Mouse (Mus musculus) liver, embryonic 13.5 days (tissue): ENCODE measurements around the gene Gm45753. TPM values are rescaled to one million over a fixed set of nuclear protein-coding genes. Genes with fewer than 3 reads are reported as not detected.
"Not testable (repeated sequence)": the region's sequence is repeated elsewhere in the genome, so short reads cannot be mapped to it uniquely, and the experiment has no call there.

Source experiments
- ATAC-seq: fragments of 200-750 bp; cut with Nextera tagmentation; 2 replicates; pipeline ENCODE4 v1.8.0; 2017; ENCODE audit warnings: low read depth, mild to moderate bottlenecking, moderate number of reproducible peaks, moderate library complexity
- DNase-seq: peaks from one replicate; pipeline ENCODE4 v3.0.0; 2022
- H3K27ac ChIP-seq: fragments of 300-500 bp; sonication (generic); 2 replicates; pipeline ENCODE4 v1.5.1; 2015; ENCODE audit warnings: moderate library complexity, mild to moderate bottlenecking, inconsistent platforms
- H3K27me3 ChIP-seq: fragments of 300-500 bp; sonication (generic); 2 replicates; pipeline ENCODE4 v1.6.1; 2015; ENCODE audit warnings: mild to moderate bottlenecking, inconsistent platforms
- H3K36me3 ChIP-seq: fragments of 300-500 bp; sonication (generic); 2 replicates; pipeline ENCODE4 v1.6.1; 2015; ENCODE audit warnings: mild to moderate bottlenecking, inconsistent platforms
- H3K4me1 ChIP-seq: fragments of 300-500 bp; sonication (generic); replicated peaks from 2 replicates; pipeline ENCODE4 v1.6.1; 2015; ENCODE audit warnings: inconsistent platforms
- H3K4me2 ChIP-seq: fragments of 300-500 bp; sonication (generic); 2 replicates; pipeline ENCODE4 v1.6.1; 2015; ENCODE audit warnings: inconsistent platforms, mild to moderate bottlenecking, moderate library complexity
- H3K4me3 ChIP-seq: fragments of 300-500 bp; sonication (generic); replicated peaks from 2 replicates; pipeline ENCODE4 v1.5.1; 2015; ENCODE audit warnings: mild to moderate bottlenecking, inconsistent platforms
- H3K9ac ChIP-seq: fragments of 300-500 bp; sonication (generic); 2 replicates; pipeline ENCODE4 v1.6.1; 2015; ENCODE audit warnings: mild to moderate bottlenecking, inconsistent platforms
- H3K9me3 ChIP-seq: fragments of 300-500 bp; sonication (generic); replicated peaks from 2 replicates; pipeline ENCODE4 v1.6.1; 2016; ENCODE audit warnings: inconsistent platforms
- WGBS: fragments of 180-500 bp; shearing (Covaris S2); methylation state at CpG from one replicate; pipeline ENCODE4 v1.1.7; 2015; ENCODE audit not compliant: insufficient replicate concordance; 5-methylcytosine and 5-hydroxymethylcytosine counted together
- polyA plus RNA-seq: library from polyadenylated mRNA; unstranded; fragments of >200 nt; fragmentation: Nextera tagmentation; extraction: Ambion mirVana; gene quantifications from 2 replicates; pipeline ENCODE4 v1.2.1, GENCODE M21; 2015

Gm45753 gene
- 3.9 and 5.3 TPM in 2 replicates for polyA plus RNA-seq

DNA sequence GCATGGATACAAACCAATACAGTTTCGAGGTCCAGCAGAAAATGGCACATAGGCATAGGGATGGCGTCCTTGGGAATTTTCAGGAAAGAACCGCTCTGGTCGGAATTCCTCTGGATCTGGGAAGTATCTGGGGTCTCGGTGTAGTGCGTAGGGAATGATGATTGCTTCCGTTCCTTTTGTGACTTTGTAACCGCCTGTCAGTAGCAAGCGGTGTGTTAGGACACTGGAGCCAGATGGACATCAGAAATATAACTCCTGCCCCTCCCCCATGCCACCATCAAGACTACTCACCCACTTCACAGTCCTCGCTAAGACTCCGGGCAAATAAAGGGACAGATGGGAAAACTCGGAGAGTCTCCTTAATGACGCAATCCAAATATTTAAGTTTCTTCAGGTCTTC, at the start of gene Gm45753:
Gm45753 (minus strand) TSS at position 101 of the 400 bp plus-strand sequence.
- DNase-seq (no peak), ATAC-seq (no peak)
- Histone ChIP-seq H3K4me2 (no peak within 1 kb of the TSS), H3K36me3 (no peaks in the 10 kb centered on the region), H3K9ac (no peak within 1 kb of the TSS), H3K27ac (no peak within 1 kb of the TSS), H3K27me3 (no peaks in the 10 kb centered on the region), H3K9me3 (no peaks in the 10 kb centered on the region), H3K4me1 (no peaks in the 10 kb centered on the region), H3K4me3 (no peak within 1 kb of the TSS)
- WGBS = 77% methylated on average over 13 of the region's 13 CpGs

DNA sequence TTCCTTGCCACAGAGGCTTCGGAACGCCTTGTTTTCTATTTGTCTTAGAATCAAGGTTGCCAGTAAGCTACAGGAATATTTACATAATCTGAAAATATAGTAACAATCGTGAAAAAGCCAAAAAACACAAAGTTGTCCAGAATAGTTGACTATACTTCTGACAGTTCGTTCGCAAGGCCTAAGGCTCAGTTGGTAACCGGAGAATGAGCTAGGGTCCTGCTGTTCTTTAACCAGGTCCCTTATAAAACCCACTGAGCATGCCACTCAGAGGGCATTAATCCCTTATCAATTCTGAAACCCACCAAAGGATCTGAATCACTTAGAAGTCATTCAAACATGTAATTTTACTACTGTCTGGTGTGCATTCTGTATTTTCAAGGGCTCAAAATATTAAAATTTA, 47.5 kb upstream of the Gm45753 start:
- no peaks in the 10 kb centered on the region for H3K9me3 ChIP-seq
- no peak overlapping the region for H3K27ac ChIP-seq
- no peak overlapping the region for H3K4me2 ChIP-seq
- H3K9ac ChIP-seq = no peak overlapping the region
- DNase-seq = no peak
- ATAC-seq = no peak
- peaks cover 7% of the 10 kb centered on the region; the same call in 1 of the 2 replicates for H3K27me3 ChIP-seq
- WGBS = 65% methylated on average over 6 of the region's 6 CpGs
- no peak overlapping the region for H3K4me3 ChIP-seq
- H3K4me1 ChIP-seq = no peaks in the 10 kb centered on the region
- H3K36me3 ChIP-seq = no peaks in the 10 kb centered on the region; the same call in 1 of the 2 replicates

DNA sequence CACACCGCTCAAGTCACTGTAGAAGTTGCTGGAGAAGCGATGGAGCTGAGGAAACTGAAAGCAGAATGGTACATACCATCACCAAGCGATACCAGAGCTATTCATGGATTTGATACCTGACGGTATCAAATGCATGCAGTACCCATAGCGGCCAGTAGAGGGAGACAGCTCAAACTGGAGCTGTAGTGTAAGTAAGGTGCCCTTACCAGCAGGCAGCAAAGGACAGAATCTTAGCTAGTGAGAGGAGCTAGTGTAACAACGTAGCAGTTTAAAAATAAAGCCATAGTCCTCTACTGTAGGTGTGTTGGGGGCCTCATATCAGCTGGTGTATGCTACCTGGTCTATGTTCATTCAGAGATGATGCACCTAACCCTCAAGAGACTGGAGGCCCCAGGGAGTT, 36.8 kb upstream of the Gm45753 start:
- no peak overlapping the region for H3K4me2 ChIP-seq
- no peak overlapping the region for H3K4me3 ChIP-seq
- no peaks in the 10 kb centered on the region for H3K36me3 ChIP-seq
- no peak overlapping the region for H3K27ac ChIP-seq
- H3K27me3 ChIP-seq = no peaks in the 10 kb centered on the region
- 0 out of 2 replicates have a peak, but pooled peaks have one; percentile 23 for ATAC-seq
- WGBS = 15% methylated on average over 6 of the region's 6 CpGs
- no peaks in the 10 kb centered on the region for H3K9me3 ChIP-seq
- DNase-seq = peak; percentile 14
- no peak overlapping the region for H3K9ac ChIP-seq
- H3K4me1 ChIP-seq = no peaks in the 10 kb centered on the region

DNA sequence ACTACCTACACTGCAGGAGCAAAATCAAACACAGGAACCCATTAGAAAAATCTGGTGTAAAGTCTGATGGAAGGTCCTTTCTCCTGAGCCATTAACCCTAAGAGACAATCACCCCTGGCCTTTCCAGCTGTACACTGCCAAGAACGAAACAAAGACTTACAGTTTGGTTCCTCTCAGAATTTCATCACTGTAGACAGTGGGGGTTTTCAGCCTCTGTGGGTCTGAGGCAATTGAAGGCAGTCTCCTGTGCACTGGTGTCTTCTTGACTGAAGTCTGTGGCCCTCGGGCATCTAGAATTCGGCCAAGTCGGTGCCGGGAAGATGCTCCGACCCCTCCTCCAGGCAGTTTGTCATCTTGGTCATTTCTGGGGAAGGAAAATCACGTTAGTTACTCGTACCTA, 36.0 kb upstream of the Gm45753 start:
- ATAC-seq (no peak), DNase-seq (no peak)
- no peak overlapping the region for H3K4me2 ChIP-seq
- H3K4me3 ChIP-seq = no peak overlapping the region
- H3K4me1 ChIP-seq = no peaks in the 10 kb centered on the region
- no peak overlapping the region for H3K9ac ChIP-seq
- H3K36me3 ChIP-seq = no peaks in the 10 kb centered on the region
- 75% methylated on average over 8 of the region's 8 CpGs for WGBS
- H3K27me3 ChIP-seq = no peaks in the 10 kb centered on the region
- no peak overlapping the region for H3K27ac ChIP-seq
- H3K9me3 ChIP-seq = no peaks in the 10 kb centered on the region

DNA sequence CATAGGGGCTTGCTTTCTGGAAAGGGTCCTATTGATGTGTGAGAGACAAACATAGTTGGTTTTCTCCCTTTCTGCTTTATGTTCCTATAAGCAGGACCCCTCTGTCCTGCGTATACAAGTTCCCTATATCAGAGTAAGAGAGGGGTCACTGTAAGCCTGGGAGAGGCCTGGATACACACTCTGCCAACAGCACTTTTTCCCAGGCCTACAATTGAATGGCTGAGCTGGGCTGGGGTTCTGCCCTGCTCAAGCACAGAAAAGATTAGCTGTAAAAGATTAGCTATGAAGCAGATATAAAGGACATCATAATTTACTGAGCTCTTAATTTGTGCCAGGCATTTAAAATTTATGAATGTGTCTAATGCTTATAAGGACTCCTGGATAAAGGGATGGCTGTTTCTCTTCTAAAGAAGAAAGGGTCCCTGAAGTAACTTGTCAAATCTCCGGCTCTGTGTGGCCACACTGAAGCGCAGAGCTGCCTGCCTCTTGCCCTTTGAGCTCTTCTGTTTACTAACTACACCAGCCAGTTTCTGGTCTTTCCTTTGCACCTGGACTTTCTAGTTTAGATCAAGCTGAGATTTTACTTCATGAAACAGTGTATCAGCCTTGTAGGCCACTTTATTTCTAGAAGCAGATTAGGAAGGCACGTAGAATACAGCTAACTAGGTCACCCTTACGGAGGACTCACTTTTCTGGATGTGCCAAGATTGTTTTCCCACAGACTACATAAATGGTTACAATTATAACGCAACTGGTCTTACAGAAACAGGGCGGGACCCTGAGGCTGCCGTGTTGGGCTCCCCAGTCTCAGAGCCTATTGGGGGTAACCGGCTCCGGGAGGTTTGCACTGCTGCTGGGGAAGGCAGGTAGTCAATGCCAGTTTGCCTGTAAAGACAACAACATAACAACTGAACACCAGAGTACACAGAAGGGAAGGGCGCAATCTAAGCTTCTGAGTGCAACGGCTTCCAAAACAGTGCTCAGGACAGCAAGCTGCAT, 33.7 kb upstream of the Gm45753 start:
- WGBS = 64% methylated on average over 12 of the region's 12 CpGs
- ATAC-seq = peak; percentile 47; the same call in 1 of the 2 replicates
- no peak overlapping the region for H3K4me2 ChIP-seq

DNA sequence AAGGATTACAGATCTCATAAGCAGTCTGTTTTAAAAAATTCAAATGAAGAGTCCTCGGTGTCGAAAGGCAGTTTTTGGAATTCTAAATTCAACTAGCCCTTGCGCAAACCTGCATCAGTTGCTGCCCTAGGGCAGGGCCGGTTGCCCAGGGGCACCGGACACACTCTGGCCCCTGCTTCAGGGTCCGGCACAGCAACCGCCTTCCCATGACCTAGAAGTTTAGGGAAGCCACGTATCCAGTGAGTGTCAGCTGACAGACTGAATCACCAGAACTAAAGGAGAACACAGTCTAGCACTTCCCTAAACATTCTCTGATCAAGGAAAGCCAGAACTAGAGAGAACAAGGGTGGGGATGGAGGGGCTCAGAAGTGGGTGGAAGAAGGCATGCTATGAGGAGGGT, 25.2 kb upstream of the Gm45753 start:
- Histone ChIP-seq H3K4me2 (peak overlapping the region; percentile 66), H3K9me3 (no peaks in the 10 kb centered on the region), H3K36me3 (no peaks in the 10 kb centered on the region), H3K9ac (peak overlapping the region; percentile 33; the same call in 1 of the 2 replicates), H3K27me3 (no peaks in the 10 kb centered on the region), H3K4me1 (peaks cover 5% of the 10 kb centered on the region; the same call in 1 of the 2 replicates), H3K4me3 (peak overlapping the region; percentile 59), H3K27ac (no peak overlapping the region)
- WGBS = 4% methylated on average over 8 of the region's 8 CpGs
- DNase-seq (no peak), ATAC-seq (peak; percentile 62)

More for the DNA sequence above, 33.7 kb upstream of the Gm45753 start:
- Histone ChIP-seq H3K9me3 (no peaks in the 10 kb centered on the region), H3K27me3 (no peaks in the 10 kb centered on the region), H3K4me3 (no peak overlapping the region), H3K36me3 (no peaks in the 10 kb centered on the region), H3K27ac (peak overlapping the region; percentile 63), H3K9ac (no peak overlapping the region), H3K4me1 (no peaks in the 10 kb centered on the region)
- DNase-seq = no peak

DNA sequence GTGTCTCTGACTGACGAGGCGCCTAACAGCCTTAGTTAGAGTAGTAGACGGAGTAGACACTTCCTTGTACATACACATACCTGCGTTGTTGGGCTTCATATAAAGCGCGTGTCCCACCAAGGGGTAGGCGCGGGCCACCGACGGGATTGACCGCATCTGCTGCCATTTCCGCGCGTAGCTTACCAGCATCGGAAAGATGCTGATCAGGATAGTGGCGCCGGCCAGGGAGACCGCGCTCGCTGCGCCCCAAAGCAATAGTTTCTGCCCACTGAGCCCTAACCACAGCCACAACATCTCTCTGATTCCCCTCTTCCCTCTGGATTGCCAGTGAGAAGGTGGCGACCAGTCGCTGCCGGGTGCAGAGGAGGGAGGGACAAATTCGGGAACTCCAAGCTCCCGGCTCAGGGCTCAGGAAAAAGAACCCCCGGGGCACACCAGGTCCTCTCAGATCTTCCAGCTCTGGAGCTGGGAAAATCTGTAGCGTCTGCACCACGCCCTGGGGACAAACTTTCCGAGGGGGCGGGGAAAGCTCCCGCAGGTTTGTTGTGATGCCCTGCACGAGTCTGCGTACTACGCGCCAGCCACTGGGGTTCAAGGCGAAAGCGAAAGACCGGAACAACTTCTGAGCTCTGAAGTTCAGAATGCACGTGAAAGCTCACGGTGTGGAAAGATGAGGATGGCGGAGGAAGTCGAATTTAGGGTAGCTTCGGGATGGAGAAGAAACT, 24.6 kb upstream of the Gm45753 start, which contains the start of gene Cyp4v3:
Cyp4v3 (minus strand) TSS at position 532 of the 725 bp plus-strand sequence.
- ATAC-seq (peak; percentile 68), DNase-seq (peak; percentile 9)
- Histone ChIP-seq H3K9me3 (no peaks in the 10 kb centered on the region), H3K36me3 (no peaks in the 10 kb centered on the region), H3K4me2 (peak within 1 kb of the TSS; percentile 66), H3K9ac (peak within 1 kb of the TSS; percentile 50), H3K27ac (no peak within 1 kb of the TSS; the same call in 1 of the 2 replicates), H3K27me3 (no peaks in the 10 kb centered on the region), H3K4me3 (peak within 1 kb of the TSS; percentile 59), H3K4me1 (peaks cover 5% of the 10 kb centered on the region; the same call in 1 of the 2 replicates)
- WGBS = 1% methylated on average over 44 of the region's 44 CpGs

DNA sequence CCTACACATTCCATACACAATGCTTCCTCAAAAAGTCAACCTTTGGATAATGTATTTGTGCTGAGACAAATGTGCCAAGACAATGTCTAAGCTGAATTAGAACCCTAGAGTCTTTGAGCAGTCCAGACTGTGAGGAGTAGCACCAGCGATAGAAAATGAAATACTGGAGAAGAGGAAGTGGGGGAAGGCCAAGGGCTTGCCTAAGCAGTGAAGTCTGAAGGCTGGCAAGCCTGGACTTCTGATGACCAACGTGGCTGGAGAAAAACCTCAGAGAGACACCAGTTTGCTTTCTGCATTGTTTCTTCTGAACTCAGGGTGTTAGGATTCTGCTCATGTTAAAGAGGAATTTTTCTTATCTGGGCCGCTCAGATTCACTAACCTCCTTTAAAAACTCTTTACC, 22.6 kb upstream of the Gm45753 start:
- no peak overlapping the region for H3K4me3 ChIP-seq
- peaks cover 5% of the 10 kb centered on the region; the same call in 1 of the 2 replicates for H3K4me1 ChIP-seq
- H3K36me3 ChIP-seq = no peaks in the 10 kb centered on the region
- ATAC-seq (no peak), DNase-seq (no peak)
- H3K27ac ChIP-seq = no peak overlapping the region
- no peak overlapping the region for H3K9ac ChIP-seq
- no peaks in the 10 kb centered on the region for H3K9me3 ChIP-seq
- H3K4me2 ChIP-seq = no peak overlapping the region
- WGBS = 30% methylated on average over 3 of the region's 3 CpGs
- H3K27me3 ChIP-seq = no peaks in the 10 kb centered on the region

DNA sequence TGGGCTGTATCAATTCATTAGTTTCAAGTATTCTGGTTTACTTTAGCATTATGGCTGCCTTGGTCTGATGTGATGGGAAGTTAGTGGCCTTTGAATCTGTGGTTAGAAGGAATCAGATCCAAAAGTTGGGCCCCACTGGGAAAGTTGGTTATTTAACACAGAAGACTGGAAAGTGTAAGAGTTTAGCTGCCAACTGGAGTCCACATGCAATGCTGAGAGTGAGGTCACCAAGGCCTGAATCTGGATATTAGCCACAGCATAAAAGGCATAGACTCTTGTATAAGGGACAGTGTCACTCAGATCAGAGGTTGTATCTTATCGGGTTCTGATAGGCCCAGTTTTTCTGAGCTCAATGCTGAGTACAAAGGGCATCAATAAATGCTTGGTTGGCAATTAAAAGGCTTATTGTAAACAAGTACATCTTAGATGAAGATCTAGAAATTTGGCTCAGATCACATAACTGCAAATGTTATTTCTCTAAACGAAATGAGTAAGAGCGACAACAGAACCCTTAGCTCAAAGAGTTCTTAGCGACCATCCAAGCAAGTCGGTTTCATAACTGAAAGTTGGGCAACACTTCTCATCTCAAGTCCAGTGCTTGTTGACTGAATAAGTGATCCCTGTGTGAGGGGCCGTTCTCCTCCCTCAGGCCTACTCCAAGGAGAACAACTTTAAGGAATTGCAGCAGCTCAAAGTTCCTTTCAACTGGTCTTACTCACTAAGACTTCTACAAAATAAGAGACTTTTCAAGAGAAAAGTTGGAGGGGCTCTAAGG, 21.1 kb upstream of the Gm45753 start:
- DNase-seq = no peak
- WGBS = 71% methylated on average over 6 of the region's 6 CpGs
- no peak for ATAC-seq

DNA sequence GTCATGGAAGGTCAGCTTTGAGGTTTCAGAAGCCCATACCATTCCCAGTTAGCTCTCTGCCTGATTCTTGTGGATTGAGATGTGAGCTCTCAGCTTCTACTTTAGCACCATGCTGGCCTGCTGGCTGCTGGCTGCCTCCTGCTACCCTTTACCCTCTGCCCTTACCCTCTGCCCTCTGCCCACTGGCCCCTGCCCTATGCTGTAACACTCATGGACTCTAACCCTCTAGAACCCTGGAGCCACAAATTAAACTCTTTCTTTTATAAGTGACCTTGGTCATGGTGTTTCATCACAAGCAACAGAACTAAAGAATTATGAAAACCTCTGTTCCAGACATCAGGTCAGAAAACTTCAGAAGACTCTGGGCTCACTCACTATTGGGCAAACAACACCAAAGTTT, 18.8 kb upstream of the Gm45753 start:
- H3K4me3 ChIP-seq, H3K9me3 ChIP-seq, H3K27ac ChIP-seq, H3K36me3 ChIP-seq, H3K4me2 ChIP-seq, ATAC-seq, H3K4me1 ChIP-seq, H3K27me3 ChIP-seq, DNase-seq, H3K9ac ChIP-seq: not testable (repeated sequence)

More for the DNA sequence above, 21.1 kb upstream of the Gm45753 start:
- Histone ChIP-seq H3K4me1 (peaks cover 5% of the 10 kb centered on the region; the same call in 1 of the 2 replicates), H3K4me2 (no peak overlapping the region), H3K27me3 (no peaks in the 10 kb centered on the region), H3K4me3 (no peak overlapping the region), H3K9me3 (no peaks in the 10 kb centered on the region), H3K27ac (no peak overlapping the region), H3K9ac (no peak overlapping the region), H3K36me3 (no peaks in the 10 kb centered on the region)
